Mouse (Mus musculus) heart, postnatal 0 days (tissue): ENCODE data around the gene Dbn1. TPM values are rescaled to one million over a fixed set of nuclear protein-coding genes. Genes with fewer than 3 reads are reported as not detected.
A peak's percentile ranks its signal among the peaks of the same experiment; 100 is the strongest.

ENCODE experiments used
- ATAC-seq: fragments of 200-750 bp; cut with Nextera tagmentation; 2 replicates; pipeline ENCODE4 v1.8.0; 2017; ENCODE audit warnings: low read depth, moderate number of reproducible peaks, moderate library complexity; ENCODE audit not compliant: insufficient read depth
- DNase-seq: peaks from one replicate; pipeline ENCODE4 v3.0.0-alpha.2; 2016; ENCODE audit warnings: low spot score
- H3K27ac ChIP-seq: fragments of 300-500 bp; sonication (generic); 2 replicates; pipeline ENCODE4 v1.5.1; 2014; ENCODE audit warnings: low read depth, mild to moderate bottlenecking
- H3K27me3 ChIP-seq: fragments of 300-500 bp; sonication (generic); 2 replicates; pipeline ENCODE4 v1.6.1; 2014; ENCODE audit warnings: low read length, mixed read lengths; ENCODE audit not compliant: control insufficient read depth, insufficient read depth
- H3K36me3 ChIP-seq: fragments of 300-500 bp; sonication (generic); replicated peaks from 2 replicates; pipeline ENCODE4 v1.6.1; 2014; ENCODE audit warnings: low read length, mixed read lengths; ENCODE audit not compliant: control insufficient read depth, insufficient read depth
- H3K4me1 ChIP-seq: fragments of 300-500 bp; sonication (generic); 2 replicates; pipeline ENCODE4 v1.6.1; 2014; ENCODE audit warnings: antibody characterized with exemption; ENCODE audit not compliant: control insufficient read depth, insufficient read depth
- H3K4me2 ChIP-seq: fragments of 300-500 bp; sonication (generic); 2 replicates; pipeline ENCODE4 v1.6.1; 2014; ENCODE audit warnings: low read depth, mild to moderate bottlenecking, low read length, moderate library complexity
- H3K4me3 ChIP-seq: fragments of 300-500 bp; sonication (generic); 2 replicates; pipeline ENCODE4 v1.5.1; 2014; ENCODE audit warnings: low read depth, low read length
- H3K9ac ChIP-seq: fragments of 300-500 bp; sonication (generic); replicated peaks from 2 replicates; pipeline ENCODE4 v1.6.1; 2014; ENCODE audit warnings: low read depth, low read length, mixed read lengths
- H3K9me3 ChIP-seq: fragments of 300-500 bp; sonication (generic); replicated peaks from 2 replicates; pipeline ENCODE4 v1.6.1; 2016; ENCODE audit warnings: low read length; ENCODE audit not compliant: control insufficient read depth
- CTCF ChIP-seq: IDR thresholded peaks from 2 replicates; pipeline ENCODE4 v1.5.1; 2016; ENCODE audit warnings: antibody characterized with exemption, control low read depth, low read depth
- EP300 ChIP-seq: IDR thresholded peaks from 2 replicates; pipeline ENCODE4 v1.6.1; 2016; ENCODE audit warnings: antibody characterized with exemption, low read depth
- WGBS: fragments of 180-500 bp; shearing (Covaris S2); extraction: QIAGEN DNeasy Blood & Tissue Kit; methylation state at CpG from one replicate; pipeline ENCODE4 v1.1.7; 2014; 5-methylcytosine and 5-hydroxymethylcytosine counted together
- polyA plus RNA-seq: library from polyadenylated mRNA; unstranded; fragments of >200 nt; fragmentation: Nextera tagmentation; extraction: Ambion mirVana; gene quantifications from 2 replicates; pipeline ENCODE4 v1.2.1, GENCODE M21; 2015
- total RNA-seq: library from RNA; depleted of rRNA; stranded (reverse); fragments of >200 nt; gene quantifications from 2 replicates; pipeline ENCODE4 v1.2.3, GENCODE M21; 2014; ENCODE audit warnings: low replicate concordance

Dbn1 gene
- total and polyA plus RNA-seq, 2 experiments from 2014 or later, result 30.9 to 38.5 TPM

DNA sequence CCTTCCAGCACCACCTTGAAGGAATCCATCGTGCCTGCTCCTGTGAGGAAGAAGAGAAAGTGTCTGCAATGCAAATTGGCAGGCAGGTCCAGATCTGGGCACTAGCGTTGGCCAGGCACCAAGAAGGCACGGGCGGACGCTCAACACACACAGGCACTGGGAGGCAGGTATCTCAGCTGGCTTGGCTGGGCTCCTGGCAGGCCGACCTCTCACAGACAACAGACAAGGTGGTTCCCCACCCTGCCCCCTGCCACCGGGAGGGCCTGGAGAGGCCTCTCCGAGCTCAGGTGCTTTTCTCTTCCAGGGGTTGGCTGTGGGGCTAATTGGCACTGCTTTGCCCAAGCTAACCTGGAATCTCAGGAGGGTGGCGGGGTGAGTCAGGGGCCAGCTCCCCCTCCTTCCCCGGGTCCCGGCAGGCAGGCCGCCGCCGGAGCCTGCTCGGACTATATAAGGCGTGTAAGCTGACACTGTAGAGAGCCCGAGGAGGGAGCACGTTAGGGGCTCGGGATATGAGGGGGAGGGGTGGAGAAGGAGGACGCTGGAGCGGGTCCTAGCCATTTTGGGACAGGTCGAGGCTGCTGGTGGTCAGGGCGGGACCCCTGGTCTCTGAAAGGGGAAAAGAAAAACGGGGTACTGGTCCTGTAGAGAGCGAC, 24.6 kb upstream of the Dbn1 start:
- peak; percentile 73 for DNase-seq
- ATAC-seq, result peak; percentile 60
- H3K4me3 ChIP-seq, result peak overlapping the region; percentile 88
- WGBS, result 1% methylated on average over 25 of the region's 25 CpGs
- peaks cover 27% of the 10 kb centered on the region for H3K4me1 ChIP-seq
- peak overlapping the region; percentile 94 for H3K27ac ChIP-seq
- peak overlapping the region; percentile 89 for H3K9ac ChIP-seq
- peaks cover 38% of the 10 kb centered on the region for H3K27me3 ChIP-seq
- H3K36me3 ChIP-seq, result peaks cover 30% of the 10 kb centered on the region
- TF ChIP-seq EP300, result no peak
- H3K4me2 ChIP-seq, result peak overlapping the region; percentile 84
- no peaks in the 10 kb centered on the region for H3K9me3 ChIP-seq

DNA sequence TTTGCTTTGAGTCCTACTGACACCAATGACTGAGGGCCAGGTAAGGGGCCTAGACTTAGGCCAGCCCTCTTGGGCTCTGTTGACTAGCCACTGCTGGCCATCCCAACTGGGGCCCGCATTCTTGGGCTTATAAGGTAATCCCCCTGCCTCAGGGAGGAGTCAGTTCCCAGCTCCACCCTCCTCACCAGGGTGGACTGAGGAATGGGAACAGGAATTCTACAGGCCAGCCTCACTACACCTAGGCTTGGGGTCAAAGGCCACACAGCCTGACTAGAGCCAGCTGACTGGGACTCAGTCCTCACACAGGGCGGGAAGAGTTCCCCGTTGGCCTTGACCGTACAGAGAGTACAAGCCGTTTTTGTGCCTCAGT, 23.6 kb upstream of the Dbn1 start:
- Histone ChIP-seq H3K4me1 (peaks cover 27% of the 10 kb centered on the region), H3K27ac (peak overlapping the region; percentile 94), H3K4me2 (peak overlapping the region; percentile 84), H3K9me3 (no peaks in the 10 kb centered on the region), H3K4me3 (peak overlapping the region; percentile 88), H3K9ac (peak overlapping the region; percentile 89; the same call in 1 of the 2 replicates), H3K27me3 (peaks cover 35% of the 10 kb centered on the region), H3K36me3 (peaks cover 40% of the 10 kb centered on the region)
- no peak for ATAC-seq
- TF ChIP-seq EP300 (no peak), CTCF (no peak)
- DNase-seq, result no peak
- 24% methylated on average over 5 of the region's 5 CpGs for WGBS

DNA sequence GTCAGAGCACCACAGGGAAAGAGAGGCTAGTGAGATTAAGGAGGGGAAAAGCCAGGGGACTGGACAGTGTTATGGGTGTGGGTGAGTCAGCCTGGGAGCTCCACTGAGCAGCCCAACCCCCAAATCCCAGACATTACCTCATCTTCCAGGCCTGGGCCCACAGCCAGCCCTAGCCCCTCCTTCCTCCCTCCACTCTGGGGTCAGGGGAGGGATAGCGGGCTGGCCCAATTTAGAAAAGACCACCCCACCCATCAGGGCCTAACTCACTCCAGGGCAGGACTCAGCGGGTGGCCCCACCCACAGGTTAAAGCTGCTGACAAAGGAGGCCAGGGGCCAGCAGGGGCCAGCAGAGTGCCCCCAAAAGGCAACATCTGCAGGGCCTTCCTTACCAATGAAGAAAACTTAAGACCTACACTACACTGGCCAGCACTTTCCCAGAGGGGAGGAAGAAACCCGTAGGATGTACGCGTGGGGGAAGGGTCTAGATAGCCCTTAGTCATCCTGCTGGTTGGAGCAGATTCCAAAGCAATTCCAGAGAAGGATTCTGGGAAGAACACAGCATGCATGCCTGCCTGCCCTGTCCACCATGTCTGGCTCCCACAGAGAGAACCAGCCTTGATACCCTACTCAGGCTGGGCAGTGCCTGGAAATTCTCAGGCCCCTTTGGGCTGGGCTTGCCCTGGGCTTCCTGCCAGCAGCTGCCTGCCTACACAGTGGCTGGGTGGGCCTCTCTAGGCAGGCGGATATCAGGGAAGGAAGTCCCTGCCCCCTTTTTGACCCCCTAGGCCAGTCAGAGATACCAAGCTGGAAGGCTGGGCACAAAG, 23.0 kb upstream of the Dbn1 start:
- 8% methylated on average over 6 of the region's 6 CpGs for whole genome bisulfite sequencing
- Histone ChIP-seq H3K9me3 (no peaks in the 10 kb centered on the region), H3K36me3 (peaks cover 46% of the 10 kb centered on the region), H3K9ac (0 out of 2 replicates have a peak overlapping the region, but pooled peaks have one; percentile 3), H3K4me1 (peaks cover 27% of the 10 kb centered on the region), H3K27me3 (peaks cover 35% of the 10 kb centered on the region), H3K4me2 (peak overlapping the region; percentile 84), H3K27ac (peak overlapping the region; percentile 94), H3K4me3 (peak overlapping the region; percentile 88)
- DNase-seq (peak; percentile 88), ATAC-seq (peak; percentile 73)
- TF ChIP-seq CTCF, result no peak; the same call in 1 of the 2 replicates
- peak; percentile 62 for TF ChIP-seq EP300

DNA sequence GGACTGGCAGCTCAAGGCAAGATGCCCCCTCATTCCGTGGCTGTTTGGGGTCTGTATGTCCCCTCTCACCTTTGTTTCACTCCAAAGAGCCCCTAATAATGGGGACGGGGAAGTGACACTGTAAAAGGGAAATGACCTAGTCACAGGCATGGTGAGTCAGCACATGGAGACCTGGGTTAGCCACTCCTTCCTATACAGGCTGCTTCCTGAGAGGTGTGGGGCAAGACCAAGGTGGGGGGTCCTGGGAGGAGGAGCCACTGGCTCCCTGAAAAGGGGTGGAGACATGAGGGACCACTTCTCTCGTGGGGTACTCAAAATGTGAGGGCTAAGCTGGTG, 22.4 kb upstream of the Dbn1 start:
- 0 out of 2 replicates have a peak overlapping the region, but pooled peaks have one; percentile 3 for H3K9ac ChIP-seq
- WGBS, result 42% methylated on average over 3 of the region's 3 CpGs
- H3K9me3 ChIP-seq, result no peaks in the 10 kb centered on the region
- peak overlapping the region; percentile 94 for H3K27ac ChIP-seq
- H3K27me3 ChIP-seq, result peaks cover 29% of the 10 kb centered on the region
- peak overlapping the region; percentile 84 for H3K4me2 ChIP-seq
- DNase-seq (no peak), ATAC-seq (no peak)
- peak overlapping the region; percentile 8; the same call in 1 of the 2 replicates for H3K4me3 ChIP-seq
- peaks cover 52% of the 10 kb centered on the region for H3K36me3 ChIP-seq
- TF ChIP-seq EP300 (no peak), CTCF (no peak)
- peaks cover 27% of the 10 kb centered on the region for H3K4me1 ChIP-seq

DNA sequence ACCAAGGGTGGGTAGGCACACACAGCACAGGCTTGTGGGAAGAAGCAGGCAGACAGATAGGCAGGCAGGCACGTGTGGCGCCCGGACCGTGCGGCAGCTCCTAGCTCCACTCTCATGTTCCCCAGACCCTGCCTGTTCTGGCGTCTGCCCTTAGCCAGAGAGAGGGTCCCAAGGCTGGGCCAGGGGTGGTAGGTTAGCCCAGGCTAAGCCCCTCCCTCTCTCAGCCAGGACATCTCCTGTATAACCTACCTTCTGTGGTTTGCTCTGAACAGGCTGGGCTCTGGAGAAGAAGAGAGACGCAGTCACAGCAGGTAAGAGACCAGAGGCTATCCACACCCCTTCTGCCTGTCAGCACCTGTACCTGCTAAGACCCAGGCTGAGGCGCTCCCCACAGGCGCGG, 20.6 kb upstream of the Dbn1 start:
- Histone ChIP-seq H3K27ac (no peak overlapping the region), H3K9me3 (no peaks in the 10 kb centered on the region), H3K4me3 (no peak overlapping the region), H3K4me2 (no peak overlapping the region), H3K4me1 (peaks cover 27% of the 10 kb centered on the region), H3K36me3 (peaks cover 69% of the 10 kb centered on the region), H3K9ac (no peak overlapping the region), H3K27me3 (0 out of 2 replicates have a peak, but pooled peaks cover 21% of the 10 kb centered on the region)
- TF ChIP-seq EP300, result no peak
- no peak for TF ChIP-seq CTCF
- DNase-seq (no peak), ATAC-seq (no peak)
- WGBS, result 94% methylated on average over 10 of the region's 10 CpGs
